Mouse (Mus musculus): Measurements from ENCODE around the gene Gm960. TPM values are rescaled to one million over a fixed set of nuclear protein-coding genes. Genes with fewer than 3 reads are reported as not detected.

Gene Gm960
- polyA plus RNA-seq, 1 experiment: 2.1 TPM

- WGBS: 63% methylated on average over 5 of the region's 5 CpGs
Measured at GRCm38 (mm10) chr19:4579296-4579695, 119.2 kb downstream of the Gm960 start.

GRCm38 (mm10) chr19:4578799-4579198 is 119.7 kb downstream of the Gm960 start:
- H3K36me3 ChIP-seq (ENCODE audit: control insufficient read depth, insufficient read depth, low read length): no peaks in the 10 kb centered on the region
- WGBS: 61% methylated on average over 2 of the region's 2 CpGs
- no peak overlapping the region for H3K4me3 ChIP-seq (ENCODE audit: low read depth, low read length)
- H3K27me3 ChIP-seq (ENCODE audit: control insufficient read depth, insufficient read depth, low read length): no peaks in the 10 kb centered on the region
- no peak for TF ChIP-seq CTCF (IDR thresholded peaks at IDR 0.05; ENCODE audit: extremely low read depth, insufficient read length, insufficient replicate concordance, low read depth, low read length)
- TF ChIP-seq POLR2A (IDR thresholded peaks at IDR 0.05; ENCODE audit: low read depth, low read length): no peak
- no peak overlapping the region for H3K27ac ChIP-seq (ENCODE audit: insufficient read depth, low read depth, low read length)
- H3K4me1 ChIP-seq (ENCODE audit: control insufficient read depth, insufficient read depth, insufficient read length, low read length): no peaks in the 10 kb centered on the region

More at GRCm38 (mm10) chr19:4579296-4579695, 119.2 kb downstream of the Gm960 start:
- Histone ChIP-seq H3K27me3 (ENCODE audit: control insufficient read depth, insufficient read depth, low read length) (no peaks in the 10 kb centered on the region), H3K27ac (ENCODE audit: insufficient read depth, low read depth, low read length) (no peak overlapping the region), H3K4me3 (ENCODE audit: low read depth, low read length) (no peak overlapping the region), H3K36me3 (ENCODE audit: control insufficient read depth, insufficient read depth, low read length) (no peaks in the 10 kb centered on the region), H3K4me1 (ENCODE audit: control insufficient read depth, insufficient read depth, insufficient read length, low read length) (no peaks in the 10 kb centered on the region)
- no peak for TF ChIP-seq POLR2A (IDR thresholded peaks at IDR 0.05; ENCODE audit: low read depth, low read length)
- no peak for TF ChIP-seq CTCF (IDR thresholded peaks at IDR 0.05; ENCODE audit: extremely low read depth, insufficient read length, insufficient replicate concordance, low read depth, low read length)

Other genes with a start within 250 kb of the Gm960 start
- gene Syt12, start 221.2 kb downstream of the Gm960 start, polyA plus RNA-seq (2012; rRNA removed): 9.3 and 41.8 TPM in 2 replicates
- 84.7 and 128 TPM in 2 replicates for gene 2010003K11Rik, start 200.1 kb downstream of the Gm960 start, polyA plus RNA-seq (2012; rRNA removed)
- 31.3 and 44.9 TPM in 2 replicates for gene Pcx, start 188.2 kb downstream of the Gm960 start, polyA plus RNA-seq (2012; rRNA removed)
- gene Lrfn4, start 83.0 kb downstream of the Gm960 start, polyA plus RNA-seq (2012; rRNA removed): 9.8 and 12.0 TPM in 2 replicates
- gene Rce1, start 73.0 kb downstream of the Gm960 start, polyA plus RNA-seq (2012; rRNA removed): 55.1 and 97.5 TPM in 2 replicates
- 0.19 and 0.61 TPM in 2 replicates for gene Sptbn2, start 12.5 kb upstream of the Gm960 start, polyA plus RNA-seq (2012; rRNA removed)
- gene Rbm4b, start 57.8 kb upstream of the Gm960 start, polyA plus RNA-seq (2012; rRNA removed): 2.3 and 4.4 TPM in 2 replicates
- gene Rbm4, start 95.2 kb upstream of the Gm960 start, polyA plus RNA-seq (2012; rRNA removed): 27.1 and 33.5 TPM in 2 replicates
- gene Gm21992, start 112.9 kb upstream of the Gm960 start, polyA plus RNA-seq (2012; rRNA removed): 10.0 and 19.1 TPM in 2 replicates
- gene Rbm14, start 113.0 kb upstream of the Gm960 start, polyA plus RNA-seq (2012; rRNA removed): 38.2 and 65.3 TPM in 2 replicates
- 24.8 and 41.9 TPM in 2 replicates for gene Ccs, start 140.7 kb upstream of the Gm960 start, polyA plus RNA-seq (2012; rRNA removed)
- 0.09 and 0.11 TPM in 2 replicates for gene Ccdc87, start 140.7 kb upstream of the Gm960 start, polyA plus RNA-seq (2012; rRNA removed)
- 18.4 and 28.4 TPM in 2 replicates for gene Ctsf, start 156.5 kb upstream of the Gm960 start, polyA plus RNA-seq (2012; rRNA removed)
- 0.32 and 0.58 TPM in 2 replicates for gene Actn3, start 179.2 kb upstream of the Gm960 start, polyA plus RNA-seq (2012; rRNA removed)
- gene Zdhhc24, start 180.0 kb upstream of the Gm960 start, polyA plus RNA-seq (2012; rRNA removed): 13.4 and 22.3 TPM in 2 replicates
- 1.1 and 1.7 TPM in 2 replicates for gene Bbs1, start 208.0 kb upstream of the Gm960 start, polyA plus RNA-seq (2012; rRNA removed)
- 66.9 and 132 TPM in 2 replicates for gene Dpp3, start 229.6 kb upstream of the Gm960 start, polyA plus RNA-seq (2012; rRNA removed)
- gene Peli3, start 244.5 kb upstream of the Gm960 start, polyA plus RNA-seq (2012; rRNA removed): 1.4 and 1.6 TPM in 2 replicates